Mouse (Mus musculus): ENCODE results near the gene Sorl1. TPM values are rescaled to one million over a fixed set of nuclear protein-coding genes. Genes with fewer than 3 reads are reported as not detected.

Gene Sorl1
- polyA plus RNA-seq, 1 experiment from 2014 or later: 7.1 TPM

DNA sequence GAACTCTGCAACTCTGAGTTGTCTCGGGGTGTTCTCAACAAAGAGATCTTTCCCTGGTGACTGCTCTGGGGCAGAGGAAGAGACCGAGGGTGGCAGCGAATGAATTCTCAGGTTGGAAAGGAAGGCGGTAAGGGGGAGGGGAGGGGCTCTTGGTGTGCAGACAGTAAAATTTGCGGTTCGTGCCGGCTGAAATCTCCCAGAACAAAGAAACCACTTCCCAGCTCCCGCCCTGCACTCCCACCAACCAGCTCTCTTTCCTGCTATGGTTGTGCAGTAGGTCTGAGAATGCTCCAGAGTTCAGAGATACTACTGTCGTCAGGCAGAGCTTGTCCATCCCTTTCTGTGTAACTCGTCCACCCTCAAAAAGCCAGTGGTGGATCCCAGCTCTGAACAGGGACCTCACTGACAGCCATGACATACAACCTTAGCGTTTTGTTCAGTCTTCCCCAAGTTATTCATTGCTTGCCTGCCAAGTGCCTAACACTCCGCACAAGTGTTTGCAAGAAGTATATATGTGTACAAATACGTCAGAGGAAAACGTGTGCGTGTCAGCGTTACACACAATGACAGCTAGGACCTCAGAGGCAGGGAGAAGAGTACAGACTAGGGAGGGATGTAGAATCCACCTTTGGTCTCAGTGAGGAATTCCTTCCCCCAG lies 172.5 kb downstream of the Sorl1 start:
- H3K4me3 ChIP-seq (ENCODE audit: low read depth, low read length): peak overlapping the region; percentile 41
- 7% methylated on average over 16 of the region's 16 CpGs for WGBS
- H3K4me1 ChIP-seq (replicated peaks; ENCODE audit: control insufficient read depth, insufficient read depth): no peaks in the 10 kb centered on the region; the same call in 1 of the 2 replicates
- no peaks in the 10 kb centered on the region for H3K27me3 ChIP-seq (ENCODE audit: control insufficient read depth, insufficient read depth, low read length)
- no peaks in the 10 kb centered on the region for H3K36me3 ChIP-seq (ENCODE audit: control insufficient read depth, insufficient read depth, low read length)
- H3K27ac ChIP-seq (replicated peaks): peak overlapping the region; percentile 93
- TF ChIP-seq EP300 (optimal IDR thresholded peaks at IDR 0.05) (no peak), CTCF (IDR thresholded peaks at IDR 0.05; ENCODE audit: low read depth) (no peak)
- H3K4me2 ChIP-seq (replicated peaks; ENCODE audit: low read depth): peak overlapping the region; percentile 68
- DNase-seq (ENCODE audit: low spot score): no peak
- ATAC-seq (ENCODE audit: low FRiP score, low TSS enrichment): peak; percentile 20; the same call in 1 of the 2 replicates
- peak overlapping the region; percentile 56 for H3K9ac ChIP-seq (ENCODE audit: low read length)
- H3K9me3 ChIP-seq (ENCODE audit: control insufficient read depth, low read length): no peaks in the 10 kb centered on the region

DNA sequence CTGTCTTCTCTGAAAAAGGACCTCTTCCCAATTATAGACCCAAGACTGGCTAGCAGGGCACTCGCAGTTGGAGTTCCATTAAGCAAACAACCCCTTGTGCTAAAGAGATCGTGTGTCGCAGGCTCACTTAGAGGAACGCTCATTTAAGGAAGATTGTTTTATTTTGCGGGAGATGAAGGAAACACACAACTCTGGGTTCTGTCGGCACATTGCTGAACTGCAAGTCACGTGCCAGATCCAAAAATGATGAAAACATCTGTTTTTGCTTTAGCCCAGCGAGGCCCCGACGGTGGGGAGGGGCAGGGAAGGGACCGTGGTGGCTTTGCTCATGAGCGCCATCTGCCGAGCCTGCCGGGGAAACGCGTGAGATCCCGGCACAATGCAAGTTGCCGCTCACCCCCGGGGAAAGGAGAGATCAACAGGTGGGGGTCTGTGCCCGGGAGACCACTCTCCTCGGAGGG lies 173.1 kb downstream of the Sorl1 start:
- WGBS: under 1% methylated on average over 21 of the region's 21 CpGs
- peak; percentile 89 for DNase-seq (ENCODE audit: low spot score)
- peak; percentile 75 for ATAC-seq (ENCODE audit: low FRiP score, low TSS enrichment)
- Histone ChIP-seq H3K9ac (ENCODE audit: low read length) (peak overlapping the region; percentile 62), H3K27ac (replicated peaks) (peak overlapping the region; percentile 93), H3K36me3 (ENCODE audit: control insufficient read depth, insufficient read depth, low read length) (no peaks in the 10 kb centered on the region), H3K4me1 (replicated peaks; ENCODE audit: control insufficient read depth, insufficient read depth) (no peaks in the 10 kb centered on the region; the same call in 1 of the 2 replicates), H3K4me2 (replicated peaks; ENCODE audit: low read depth) (peak overlapping the region; percentile 68), H3K9me3 (ENCODE audit: control insufficient read depth, low read length) (no peaks in the 10 kb centered on the region), H3K4me3 (ENCODE audit: low read depth, low read length) (peak overlapping the region; percentile 41), H3K27me3 (ENCODE audit: control insufficient read depth, insufficient read depth, low read length) (no peaks in the 10 kb centered on the region)
- peak; percentile 15 for TF ChIP-seq EP300 (optimal IDR thresholded peaks at IDR 0.05)
- peak; percentile 94 for TF ChIP-seq CTCF (IDR thresholded peaks at IDR 0.05; ENCODE audit: low read depth)

DNA sequence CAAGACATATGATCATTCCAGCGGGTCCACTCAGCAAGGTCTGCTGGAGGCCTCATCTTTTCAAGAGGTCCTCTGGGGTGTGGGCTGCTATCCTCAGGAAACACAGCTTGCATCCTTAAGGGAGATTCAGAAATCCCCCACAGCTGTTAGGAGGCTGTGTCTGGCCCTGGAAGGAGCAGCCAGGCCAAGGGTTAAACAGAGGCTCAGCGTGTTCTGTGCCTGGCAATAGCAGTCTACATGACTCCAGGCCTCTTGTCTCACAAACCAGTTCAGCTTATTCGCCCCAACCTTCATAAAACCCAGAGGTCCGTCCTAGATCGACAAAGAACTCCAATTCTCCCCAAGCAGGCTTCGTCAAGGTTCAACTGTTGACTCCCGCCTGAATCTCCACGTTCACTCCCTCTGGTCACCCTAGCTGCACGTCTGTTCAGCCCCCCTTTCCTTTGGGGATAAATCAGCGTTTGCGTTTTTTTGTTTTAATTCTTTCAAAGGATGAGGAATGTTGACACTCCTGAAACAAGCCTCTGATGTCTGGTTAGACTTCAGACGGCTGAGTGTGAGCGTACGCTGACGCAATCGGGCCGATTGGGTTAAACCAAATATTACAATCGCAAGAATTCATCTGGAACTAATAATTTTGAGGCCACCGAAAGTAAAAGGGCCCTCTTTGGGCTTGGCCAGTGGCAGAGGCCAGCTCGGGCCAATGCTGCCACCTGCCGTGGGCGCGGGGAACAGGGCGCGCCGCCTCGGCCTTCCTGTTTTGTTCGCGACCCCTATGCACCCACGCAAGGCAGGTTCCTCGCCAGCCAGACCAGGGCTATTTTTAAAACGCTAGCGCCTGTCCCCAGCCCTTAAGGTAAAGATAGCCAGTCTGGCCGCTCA lies 173.7 kb downstream of the Sorl1 start:
- Histone ChIP-seq H3K9ac (ENCODE audit: low read length) (peak overlapping the region; percentile 62), H3K27ac (replicated peaks) (peak overlapping the region; percentile 93)
- 3% methylated on average over 34 of the region's 34 CpGs for WGBS

DNA sequence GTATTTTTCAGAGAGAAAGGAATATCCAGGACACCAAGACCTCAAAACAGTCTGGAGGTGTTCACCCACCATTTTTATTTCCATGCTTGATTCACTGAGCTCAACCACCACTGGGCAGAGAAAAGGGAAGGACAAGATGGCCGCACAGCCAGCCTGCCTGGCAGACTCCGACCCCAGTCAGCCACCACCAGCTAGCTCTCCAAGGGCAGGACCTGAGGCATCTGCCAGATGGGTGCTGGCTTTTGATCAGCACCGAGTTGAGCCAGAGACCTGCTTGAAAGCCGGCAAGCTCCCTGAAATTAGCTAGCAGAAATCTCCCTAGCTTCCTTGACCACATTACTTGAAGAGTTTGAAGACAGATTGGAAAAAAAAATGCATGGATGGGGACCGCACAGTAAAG lies 174.6 kb downstream of the Sorl1 start:
- Histone ChIP-seq H3K27me3 (ENCODE audit: control insufficient read depth, insufficient read depth, low read length) (no peaks in the 10 kb centered on the region), H3K27ac (replicated peaks) (peak overlapping the region; percentile 93), H3K4me3 (ENCODE audit: low read depth, low read length) (no peak overlapping the region), H3K36me3 (ENCODE audit: control insufficient read depth, insufficient read depth, low read length) (no peaks in the 10 kb centered on the region), H3K4me1 (replicated peaks; ENCODE audit: control insufficient read depth, insufficient read depth) (no peaks in the 10 kb centered on the region; the same call in 1 of the 2 replicates), H3K9me3 (ENCODE audit: control insufficient read depth, low read length) (no peaks in the 10 kb centered on the region), H3K4me2 (replicated peaks; ENCODE audit: low read depth) (no peak overlapping the region), H3K9ac (ENCODE audit: low read length) (no peak overlapping the region)
- no peak for ATAC-seq (ENCODE audit: low FRiP score, low TSS enrichment)
- no peak for DNase-seq (ENCODE audit: low spot score)
- 59% methylated on average over 5 of the region's 5 CpGs for whole genome bisulfite sequencing
- no peak for TF ChIP-seq EP300 (optimal IDR thresholded peaks at IDR 0.05)
- TF ChIP-seq CTCF (IDR thresholded peaks at IDR 0.05; ENCODE audit: low read depth): no peak

More for the DNA sequence above, 173.7 kb downstream of the Sorl1 start:
- H3K4me3 ChIP-seq (ENCODE audit: low read depth, low read length): peak overlapping the region; percentile 41
- peak overlapping the region; percentile 68 for H3K4me2 ChIP-seq (replicated peaks; ENCODE audit: low read depth)
- DNase-seq (ENCODE audit: low spot score): peak; percentile 90
- TF ChIP-seq EP300 (optimal IDR thresholded peaks at IDR 0.05): peak; percentile 47
- peak; percentile 89 for TF ChIP-seq CTCF (IDR thresholded peaks at IDR 0.05; ENCODE audit: low read depth)
- no peaks in the 10 kb centered on the region for H3K36me3 ChIP-seq (ENCODE audit: control insufficient read depth, insufficient read depth, low read length)
- H3K4me1 ChIP-seq (replicated peaks; ENCODE audit: control insufficient read depth, insufficient read depth): no peaks in the 10 kb centered on the region; the same call in 1 of the 2 replicates
- ATAC-seq (ENCODE audit: low FRiP score, low TSS enrichment): peak; percentile 87
- no peaks in the 10 kb centered on the region for H3K27me3 ChIP-seq (ENCODE audit: control insufficient read depth, insufficient read depth, low read length)
- H3K9me3 ChIP-seq (ENCODE audit: control insufficient read depth, low read length): no peaks in the 10 kb centered on the region

DNA sequence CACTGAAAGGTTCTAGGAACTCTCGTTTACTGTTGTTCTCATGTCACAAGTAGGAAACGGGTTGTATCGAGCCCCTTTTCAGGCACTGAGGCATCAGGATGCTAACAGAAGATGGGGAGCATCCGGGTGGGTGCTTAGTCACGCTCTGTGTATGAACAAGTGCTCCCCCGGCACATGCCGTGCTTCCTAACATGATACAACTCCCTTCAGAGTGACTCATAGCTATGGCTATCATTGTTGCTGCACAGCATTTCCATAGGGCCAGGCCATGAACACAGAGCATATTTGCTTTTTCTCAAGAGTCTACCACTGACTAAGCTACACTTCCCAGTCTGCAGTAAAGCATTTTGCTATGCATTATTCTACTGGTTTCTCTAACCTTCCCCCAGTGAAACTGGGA lies 179.1 kb downstream of the Sorl1 start:
- Histone ChIP-seq H3K27ac (replicated peaks) (no peak overlapping the region), H3K27me3 (ENCODE audit: control insufficient read depth, insufficient read depth, low read length) (no peaks in the 10 kb centered on the region), H3K9ac (ENCODE audit: low read length) (no peak overlapping the region), H3K4me2 (replicated peaks; ENCODE audit: low read depth) (no peak overlapping the region), H3K4me1 (replicated peaks; ENCODE audit: control insufficient read depth, insufficient read depth) (no peaks in the 10 kb centered on the region; the same call in 1 of the 2 replicates), H3K9me3 (ENCODE audit: control insufficient read depth, low read length) (no peaks in the 10 kb centered on the region), H3K36me3 (ENCODE audit: control insufficient read depth, insufficient read depth, low read length) (no peaks in the 10 kb centered on the region), H3K4me3 (ENCODE audit: low read depth, low read length) (no peak overlapping the region)
- 86% methylated on average over 7 of the region's 7 CpGs for WGBS
- TF ChIP-seq EP300 (optimal IDR thresholded peaks at IDR 0.05) (no peak), CTCF (IDR thresholded peaks at IDR 0.05; ENCODE audit: low read depth) (no peak)
- ATAC-seq (ENCODE audit: low FRiP score, low TSS enrichment) (no peak), DNase-seq (ENCODE audit: low spot score) (no peak)

All from stomach, postnatal 0 days (tissue).